Comparison of ENCODE assay signal across 18 mouse cellular contexts in genomic region chr10:34479942-34480455, GRCm38 (mm10). TPM values are rescaled to one million over a fixed set of nuclear protein-coding genes. Genes with fewer than 3 reads are reported as not detected.
DNase-seq lines count a peak whose midpoint lies in the region; ATAC-seq and TF ChIP-seq lines count a peak whose summit lies in the region.
"Had no signal": no experiment of that assay in that cellular context is flagged by ENCODE, and none has a peak within 500 bp of the region (broad histone marks: within the 10 kb centered on the region; RNA-seq: fewer than 3 reads in every experiment).

No protein-coding gene starts in this region.

- H3K9me3 ChIP-seq in hindbrain, postnatal 0 days (ENCODE audit: low read length): no peaks in the 10 kb centered on the region; the same call in 1 of the 2 replicates
- no peaks in the 10 kb centered on the region for H3K9me3 ChIP-seq in hindbrain, embryonic 13.5 days
- H3K9me3 ChIP-seq in heart, embryonic 15.5 days (replicated peaks): no peaks in the 10 kb centered on the region
- no peaks in the 10 kb centered on the region for H3K9me3 ChIP-seq in intestine, postnatal 0 days (ENCODE audit: control insufficient read depth)
- H3K9me3 ChIP-seq: forebrain, embryonic 10.5 days; liver, embryonic 13.5 days; midbrain, embryonic 10.5 days had no signal

- no peaks in the 10 kb centered on the region for H3K4me1 ChIP-seq in hindbrain, postnatal 0 days (ENCODE audit: insufficient read depth, low read length)
- 0 out of 2 replicates have a peak, but pooled peaks cover 3% of the 10 kb centered on the region for H3K4me1 ChIP-seq in hindbrain, embryonic 13.5 days (replicated peaks)
- H3K4me1 ChIP-seq in heart, embryonic 15.5 days (replicated peaks): peaks cover 5% of the 10 kb centered on the region
- 0 out of 2 replicates have a peak, but pooled peaks cover 3% of the 10 kb centered on the region for H3K4me1 ChIP-seq in intestine, postnatal 0 days (replicated peaks; ENCODE audit: control insufficient read depth, insufficient read depth, low read length)
- H3K4me1 ChIP-seq: liver, embryonic 13.5 days had no signal

- H3K27ac ChIP-seq in hindbrain, postnatal 0 days: no peak overlapping the region
- no peak overlapping the region for H3K27ac ChIP-seq in hindbrain, embryonic 13.5 days
- 0 out of 2 replicates have a peak overlapping the region, but pooled peaks have one; percentile 12 for H3K27ac ChIP-seq in heart, embryonic 15.5 days
- H3K27ac ChIP-seq in intestine, postnatal 0 days (ENCODE audit: low read depth, low read length): no peak overlapping the region
- H3K27ac ChIP-seq: forebrain, embryonic 10.5 days; liver, embryonic 13.5 days; midbrain, embryonic 10.5 days; stomach, postnatal 0 days had no signal

- 80% methylated on average over 4 of the region's 4 CpGs for WGBS in hindbrain, postnatal 0 days
- 88% methylated on average over 4 of the region's 4 CpGs for WGBS in hindbrain, embryonic 13.5 days
- 45% methylated on average over 4 of the region's 4 CpGs for WGBS in heart, embryonic 15.5 days
- WGBS in intestine, postnatal 0 days: 55% methylated on average over 4 of the region's 4 CpGs

- no peak overlapping the region for H3K4me3 ChIP-seq in hindbrain, postnatal 0 days (ENCODE audit: low read length)
- no peak overlapping the region for H3K4me3 ChIP-seq in hindbrain, embryonic 13.5 days
- H3K4me3 ChIP-seq in heart, embryonic 15.5 days: no peak overlapping the region
- no peak overlapping the region for H3K4me3 ChIP-seq in intestine, postnatal 0 days (ENCODE audit: low read depth, low read length)
- H3K4me3 ChIP-seq: forebrain, embryonic 10.5 days; liver, embryonic 13.5 days; midbrain, embryonic 10.5 days had no signal

- no peaks in the 10 kb centered on the region for H3K27me3 ChIP-seq in hindbrain, postnatal 0 days (ENCODE audit: insufficient read depth, low read length)
- H3K27me3 ChIP-seq in hindbrain, embryonic 13.5 days: no peaks in the 10 kb centered on the region
- H3K27me3 ChIP-seq in heart, embryonic 15.5 days: no peaks in the 10 kb centered on the region
- no peaks in the 10 kb centered on the region for H3K27me3 ChIP-seq in intestine, postnatal 0 days (replicated peaks; ENCODE audit: control insufficient read depth, insufficient read depth, low read length)
- H3K27me3 ChIP-seq: liver, embryonic 13.5 days had no signal

- TF ChIP-seq CTCF in hindbrain, postnatal 0 days (IDR thresholded peaks at IDR 0.05; ENCODE audit: low read depth): no peak
- no peak for TF ChIP-seq CTCF in intestine, postnatal 0 days (IDR thresholded peaks at IDR 0.05; ENCODE audit: low read depth)

- no peak overlapping the region for H3K4me2 ChIP-seq in hindbrain, postnatal 0 days (ENCODE audit: low read depth, low read length)
- H3K4me2 ChIP-seq in hindbrain, embryonic 13.5 days: no peak overlapping the region
- no peak overlapping the region for H3K4me2 ChIP-seq in heart, embryonic 15.5 days
- H3K4me2 ChIP-seq in intestine, postnatal 0 days (replicated peaks; ENCODE audit: low read depth): no peak overlapping the region
- H3K4me2 ChIP-seq: liver, embryonic 13.5 days had no signal

- H3K9ac ChIP-seq in hindbrain, postnatal 0 days (replicated peaks; ENCODE audit: low read length): no peak overlapping the region
- no peak overlapping the region for H3K9ac ChIP-seq in hindbrain, embryonic 13.5 days
- no peak overlapping the region for H3K9ac ChIP-seq in heart, embryonic 15.5 days
- H3K9ac ChIP-seq in intestine, postnatal 0 days (ENCODE audit: low read depth, low read length): no peak overlapping the region
- H3K9ac ChIP-seq: liver, embryonic 13.5 days had no signal

- H3K36me3 ChIP-seq in hindbrain, postnatal 0 days (ENCODE audit: insufficient read depth, low read length): no peaks in the 10 kb centered on the region
- H3K36me3 ChIP-seq in hindbrain, embryonic 13.5 days: no peaks in the 10 kb centered on the region
- no peaks in the 10 kb centered on the region for H3K36me3 ChIP-seq in heart, embryonic 15.5 days
- no peaks in the 10 kb centered on the region for H3K36me3 ChIP-seq in intestine, postnatal 0 days (ENCODE audit: control insufficient read depth, insufficient read depth)
- H3K36me3 ChIP-seq: forebrain, embryonic 10.5 days; liver, embryonic 13.5 days; midbrain, embryonic 10.5 days had no signal

- DNase-seq in hindbrain, postnatal 0 days (ENCODE audit: low spot score): no peak
- peak; percentile 19 for DNase-seq in 3134 (ENCODE audit: extremely low read depth, insufficient read length, low spot score)
- DNase-seq in R1 (ENCODE audit: low read depth, low spot score): peak; percentile 11
- no peak for DNase-seq in frontal cortex, postnatal 10 days (ENCODE audit: low spot score in 2 of 2)
- DNase-seq in layer of hippocampus, adult 9-10 months (ENCODE audit: low spot score): no peak
- DNase-seq: cerebellum, postnatal 10 days; gastrocnemius, postnatal 36 days; liver, embryonic 13.5 days; retina, postnatal 1 day; thymus, postnatal 14 days had no signal

- ATAC-seq in hindbrain, postnatal 0 days: 0 out of 2 replicates have a peak, but pooled peaks have one; percentile 27
- ATAC-seq in hindbrain, embryonic 13.5 days (ENCODE audit: low FRiP score): no peak
- 0 out of 2 replicates have a peak, but pooled peaks have one; percentile 27 for ATAC-seq in heart, embryonic 15.5 days (replicated peaks; ENCODE audit: insufficient number of reproducible peaks, insufficient read depth, low FRiP score, low read depth)
- ATAC-seq in intestine, postnatal 0 days: no peak
- ATAC-seq: CD4-positive, CD25-positive, alpha-beta regulatory T cell, adult 4 months had no signal

RNA-seq across cellular contexts. Expression of gene Frk, which starts 3.2 kb away (rescaled TPM):
- 0.58 and 1.1 TPM in 2 replicates for total RNA-seq in hindbrain, postnatal 0 days (2014; rRNA removed)
- polyA plus RNA-seq in hindbrain, postnatal 0 days (2015; fragmentation: Nextera tagmentation; extraction: Ambion mirVana): 0.63 and 0.74 TPM in 2 replicates
- 0.82 and 1.4 TPM in 2 replicates for polyA plus RNA-seq in hindbrain, embryonic 13.5 days (2015; fragmentation: Nextera tagmentation; extraction: Ambion mirVana)
- polyA plus RNA-seq in heart, embryonic 15.5 days (2015; fragmentation: Nextera tagmentation; extraction: Ambion mirVana): 3.6 and 4.7 TPM in 2 replicates
- polyA plus RNA-seq in intestine, postnatal 0 days (2015; fragmentation: Nextera tagmentation; extraction: Ambion mirVana): 18.0 and 19.7 TPM in 2 replicates
- total RNA-seq: MEL had no signal
- polyA plus RNA-seq: CD4-positive, CD25-positive, alpha-beta regulatory T cell, adult 4 months had no signal

Comparison
In these comparisons a context has a peak if more than half of its experiments do, and no peak if none do; other contexts are left out.
1. ATAC-seq: peak in hindbrain, postnatal 0 days (single experiment) and heart, embryonic 15.5 days (single experiment); none in hindbrain, embryonic 13.5 days (single experiment) and intestine, postnatal 0 days (single experiment).
2. DNase-seq: peak in 3134 (single experiment) and R1 (single experiment); none in hindbrain, postnatal 0 days (single experiment), frontal cortex, postnatal 10 days (0 of 2) and layer of hippocampus, adult 9-10 months (single experiment).